Mouse (Mus musculus): ENCODE results near the gene Dcaf12.

DNA sequence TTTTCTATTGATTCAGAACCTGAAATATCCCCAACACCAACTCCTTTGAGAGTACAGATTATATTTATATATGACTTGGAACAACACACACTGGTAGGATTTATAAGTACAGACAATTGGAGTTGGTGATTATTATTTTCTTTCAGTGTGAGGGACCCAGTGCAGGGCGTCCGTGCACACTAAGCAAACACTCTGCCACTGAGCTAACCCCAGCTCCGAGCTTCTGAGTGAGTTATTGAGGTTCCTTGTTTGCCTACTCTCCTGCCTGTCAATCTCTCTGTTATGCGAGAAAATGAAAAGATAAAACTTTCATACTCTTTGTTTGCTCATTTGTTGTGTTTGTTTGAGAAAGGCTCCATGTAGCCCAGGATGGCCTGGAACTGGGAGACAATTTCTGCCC lies 6.3 kb upstream of the Dcaf12 start:
- TF ChIP-seq CTCF (conservative IDR thresholded peaks at IDR 0.05; ENCODE audit: insufficient read depth, insufficient read length, low read depth, low read length): no peak
- TF ChIP-seq POLR2A (IDR thresholded peaks at IDR 0.05; ENCODE audit: low read depth, low read length): no peak
